Mouse (Mus musculus): ENCODE results near the gene Psap.

DNA sequence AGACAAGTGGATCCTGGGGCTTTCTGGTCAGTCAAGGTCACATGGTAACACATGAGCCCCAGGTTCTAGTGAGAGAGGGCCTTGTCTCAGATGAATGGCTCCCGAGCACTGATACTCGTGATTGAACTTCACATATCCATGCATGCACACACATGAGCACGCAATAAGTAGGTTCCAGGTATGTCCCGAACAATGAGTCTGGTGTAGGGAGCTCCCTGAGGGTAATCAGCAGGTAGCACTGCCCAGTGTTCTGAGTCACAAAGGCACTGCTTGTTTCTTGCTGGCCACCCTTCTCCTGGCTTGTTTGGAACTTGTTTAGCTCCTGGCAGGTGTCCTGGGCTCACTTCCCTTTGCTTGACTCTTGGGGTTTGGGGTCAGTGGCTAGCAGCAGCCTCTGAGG lies 9.7 kb downstream of the Psap start:
- TF ChIP-seq CTCF (IDR thresholded peaks at IDR 0.05; ENCODE audit: borderline replicate concordance, insufficient read depth, low read length) = no peak
- no peak for TF ChIP-seq POLR2A (IDR thresholded peaks at IDR 0.05; ENCODE audit: low read depth, low read length)

Data from embryonic fibroblast, embryonic 13.5 days (primary cell).